Mouse (Mus musculus) erythroblast, embryonic 14.5 days (primary cell): ENCODE data around the gene Fhad1. TPM values are rescaled to one million over a fixed set of nuclear protein-coding genes. Genes with fewer than 3 reads are reported as not detected.

Experiments
- H3K27me3 ChIP-seq: 2 replicates; pipeline ENCODE4 v1.6.1; 2012; ENCODE audit warnings: inconsistent platforms; ENCODE audit not compliant: control insufficient read depth
- H3K36me3 ChIP-seq: 2 replicates; pipeline ENCODE4 v1.6.1; 2012; ENCODE audit warnings: mild to moderate bottlenecking, inconsistent platforms; ENCODE audit not compliant: control insufficient read depth
- H3K4me1 ChIP-seq: 2 replicates; pipeline ENCODE4 v1.6.1; 2012; ENCODE audit warnings: inconsistent platforms; ENCODE audit not compliant: control insufficient read depth
- H3K4me3 ChIP-seq: replicated peaks from 2 replicates; pipeline ENCODE3; 2012; ENCODE audit warnings: moderate library complexity, mild to moderate bottlenecking, inconsistent platforms
- H3K9me3 ChIP-seq: 2 replicates; pipeline ENCODE4 v1.6.1; 2012; ENCODE audit warnings: low read length, inconsistent platforms, mixed read lengths; ENCODE audit not compliant: control insufficient read depth
- GATA1 ChIP-seq: IDR thresholded peaks from 2 replicates; pipeline ENCODE4 v1.6.1; 2012; ENCODE audit warnings: low read length, inconsistent platforms, mixed read lengths
- TAL1 ChIP-seq: IDR thresholded peaks from 3 replicates; pipeline ENCODE4 v1.6.1; 2012; ENCODE audit warnings: low read length, inconsistent platforms, mixed read lengths
- polyA plus RNA-seq: library from polyadenylated mRNA; stranded (reverse); fragments of >175 nt; gene quantifications from 2 replicates; pipeline ENCODE4 v1.2.3, GENCODE M21; 2012

Gene Fhad1
- polyA plus RNA-seq, 1 experiment = not detected

DNA sequence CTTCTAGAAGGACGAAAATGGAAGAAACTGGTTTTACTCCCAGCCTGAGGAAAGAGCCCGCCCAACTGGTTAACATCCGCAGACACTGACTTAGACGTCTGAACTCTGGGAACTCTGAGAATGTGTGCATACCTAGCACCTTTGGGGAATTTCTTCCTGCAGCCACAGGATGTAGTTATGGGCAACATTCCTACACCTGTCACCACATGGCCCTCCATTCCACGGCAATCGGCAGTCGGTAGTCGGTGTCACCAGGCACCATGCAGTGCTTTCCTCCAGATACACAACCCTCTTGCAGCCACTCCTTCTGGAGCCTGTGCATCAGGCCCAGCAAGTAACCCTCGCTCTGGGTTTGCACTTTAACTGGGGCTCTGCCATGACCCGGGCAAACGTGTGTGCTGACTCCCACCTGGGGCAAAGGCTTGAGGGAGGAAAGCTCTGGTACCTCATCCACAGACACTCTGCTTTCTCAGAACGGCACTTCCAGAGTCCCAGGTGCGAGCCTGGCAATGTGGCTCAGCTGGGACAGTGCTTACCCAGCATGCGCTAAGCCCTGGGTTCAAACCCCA is 30.8 kb upstream of the Fhad1 start:
- Histone ChIP-seq H3K4me3 (no peak overlapping the region), H3K27me3 (peaks cover 9% of the 10 kb centered on the region), H3K9me3 (peaks cover 2% of the 10 kb centered on the region; the same call in 1 of the 2 replicates), H3K4me1 (peaks cover 30% of the 10 kb centered on the region), H3K36me3 (no peaks in the 10 kb centered on the region; the same call in 1 of the 2 replicates)
- no peak for TF ChIP-seq GATA1

GRCm38 (mm10) chr4:142044452-142044851 is 29.6 kb upstream of the Fhad1 start:
- TF ChIP-seq TAL1 (no peak), GATA1 (no peak)
- Histone ChIP-seq H3K27me3 (peaks cover 9% of the 10 kb centered on the region), H3K4me1 (peaks cover 32% of the 10 kb centered on the region), H3K36me3 (no peaks in the 10 kb centered on the region; the same call in 1 of the 2 replicates), H3K9me3 (no peaks in the 10 kb centered on the region), H3K4me3 (no peak overlapping the region)

- Histone ChIP-seq H3K9me3 (no peaks in the 10 kb centered on the region), H3K4me1 (peaks cover 17% of the 10 kb centered on the region), H3K4me3 (no peak overlapping the region), H3K36me3 (peaks cover 3% of the 10 kb centered on the region; the same call in 1 of the 2 replicates), H3K27me3 (peaks cover 6% of the 10 kb centered on the region; the same call in 1 of the 2 replicates)
- TF ChIP-seq TAL1 (no peak), GATA1 (no peak)
These were observed 24.9 kb upstream of the Fhad1 start for GRCm38 (mm10) chr4:142039662-142040353.

DNA sequence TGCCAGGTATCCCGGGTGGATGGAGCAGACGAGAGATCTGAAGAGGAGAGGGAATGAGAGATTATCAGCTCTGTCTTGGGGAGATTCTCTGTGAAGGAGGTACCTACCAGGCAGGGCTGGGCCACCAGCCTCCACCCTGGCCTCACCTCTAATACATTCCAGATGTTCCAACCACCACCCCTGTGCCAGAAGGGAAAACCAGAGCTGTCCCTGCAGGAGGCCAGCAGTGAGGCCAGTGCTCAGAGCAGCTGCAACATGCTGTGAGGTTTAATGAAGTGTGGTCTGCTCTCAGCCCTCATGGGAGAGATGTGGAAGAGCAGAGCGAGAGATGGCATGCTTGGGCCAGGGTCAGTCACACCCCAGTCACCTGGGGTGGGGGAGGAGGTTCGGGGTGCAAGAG is 23.0 kb upstream of the Fhad1 start:
- no peaks in the 10 kb centered on the region for H3K9me3 ChIP-seq
- H3K27me3 ChIP-seq = 0 out of 2 replicates have a peak, but pooled peaks cover 2% of the 10 kb centered on the region
- H3K4me3 ChIP-seq = no peak overlapping the region
- H3K4me1 ChIP-seq = peaks cover 17% of the 10 kb centered on the region
- peaks cover 3% of the 10 kb centered on the region; the same call in 1 of the 2 replicates for H3K36me3 ChIP-seq
- TF ChIP-seq GATA1 = no peak
- TF ChIP-seq TAL1 = no peak

DNA sequence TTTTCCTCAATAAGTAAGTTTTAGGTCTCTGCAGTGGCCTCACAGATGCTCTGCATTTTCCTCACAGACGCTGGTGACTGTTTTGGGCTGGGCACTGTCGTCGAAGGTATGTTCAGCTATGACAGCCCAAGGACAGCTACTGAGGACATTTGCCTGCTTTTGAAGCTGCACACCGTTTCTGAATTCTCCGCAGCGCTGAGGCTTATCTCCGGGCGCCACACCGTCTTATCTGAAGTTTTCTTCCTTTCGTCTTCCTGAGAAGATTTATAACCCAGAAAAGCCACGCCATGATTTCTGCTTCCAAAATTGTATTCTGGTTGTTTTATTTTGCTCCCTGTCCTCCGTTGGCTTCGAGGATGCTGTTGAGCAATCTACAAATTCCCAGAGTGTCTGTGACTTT is 13.7 kb upstream of the Fhad1 start:
- Histone ChIP-seq H3K4me3 (no peak overlapping the region), H3K36me3 (peaks cover 8% of the 10 kb centered on the region; the same call in 1 of the 2 replicates), H3K27me3 (peaks cover 17% of the 10 kb centered on the region), H3K9me3 (no peaks in the 10 kb centered on the region), H3K4me1 (peaks cover 4% of the 10 kb centered on the region)
- TF ChIP-seq TAL1 (no peak), GATA1 (no peak)

DNA sequence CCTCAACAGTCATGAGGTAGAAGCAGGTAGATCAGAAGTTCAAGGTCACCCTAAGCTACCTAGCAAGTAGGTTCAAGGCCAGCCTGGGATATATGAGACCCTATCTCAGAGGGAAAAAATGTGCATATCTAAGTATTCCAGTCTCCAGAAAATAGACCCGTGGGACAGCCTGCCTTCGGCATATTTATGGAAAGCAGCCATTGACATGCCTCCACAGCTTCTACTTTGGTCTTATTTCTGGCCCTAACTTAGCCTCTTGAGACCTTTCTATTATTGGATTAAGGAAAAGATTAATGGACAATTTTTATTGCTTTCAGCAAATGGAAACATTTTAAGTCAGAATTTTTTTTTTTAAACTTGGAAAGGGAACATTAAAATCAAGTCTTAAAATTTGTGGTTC is 12.1 kb upstream of the Fhad1 start:
- no peak for TF ChIP-seq GATA1
- no peak for TF ChIP-seq TAL1

GRCm38 (mm10) chr4:142024536-142024935 is 9.7 kb upstream of the Fhad1 start:
- TF ChIP-seq GATA1 (no peak), TAL1 (no peak)
- Histone ChIP-seq H3K27me3 (peaks cover 15% of the 10 kb centered on the region), H3K4me3 (no peak overlapping the region), H3K9me3 (no peaks in the 10 kb centered on the region), H3K4me1 (peaks cover 8% of the 10 kb centered on the region), H3K36me3 (no peaks in the 10 kb centered on the region)

More for the DNA sequence above, 12.1 kb upstream of the Fhad1 start:
- Histone ChIP-seq H3K9me3 (no peaks in the 10 kb centered on the region), H3K4me3 (no peak overlapping the region), H3K36me3 (peaks cover 8% of the 10 kb centered on the region; the same call in 1 of the 2 replicates), H3K27me3 (peaks cover 17% of the 10 kb centered on the region), H3K4me1 (peaks cover 6% of the 10 kb centered on the region)

DNA sequence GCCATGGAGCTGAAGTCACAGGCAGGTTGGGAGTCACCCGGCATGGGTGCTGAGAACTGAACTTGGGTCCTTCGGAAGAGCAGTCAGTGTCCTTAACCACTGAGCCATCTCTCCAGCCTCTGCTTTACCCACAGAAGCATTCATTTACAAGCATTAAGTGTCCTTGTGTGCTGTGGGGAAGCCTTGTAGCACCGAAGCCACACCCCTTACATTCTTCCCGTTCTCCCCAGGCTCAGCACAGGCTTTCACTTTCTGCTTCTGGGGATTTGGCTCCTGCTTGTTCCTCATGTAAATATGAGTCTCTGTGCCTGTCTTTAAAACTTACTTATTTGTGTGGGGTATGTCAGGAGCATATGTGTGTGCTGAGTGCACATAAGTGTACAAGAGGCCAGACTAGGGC is 8.3 kb upstream of the Fhad1 start:
- Histone ChIP-seq H3K4me3 (no peak overlapping the region), H3K36me3 (no peaks in the 10 kb centered on the region), H3K9me3 (no peaks in the 10 kb centered on the region), H3K4me1 (peaks cover 19% of the 10 kb centered on the region), H3K27me3 (peaks cover 13% of the 10 kb centered on the region; the same call in 1 of the 2 replicates)
- no peak for TF ChIP-seq GATA1

DNA sequence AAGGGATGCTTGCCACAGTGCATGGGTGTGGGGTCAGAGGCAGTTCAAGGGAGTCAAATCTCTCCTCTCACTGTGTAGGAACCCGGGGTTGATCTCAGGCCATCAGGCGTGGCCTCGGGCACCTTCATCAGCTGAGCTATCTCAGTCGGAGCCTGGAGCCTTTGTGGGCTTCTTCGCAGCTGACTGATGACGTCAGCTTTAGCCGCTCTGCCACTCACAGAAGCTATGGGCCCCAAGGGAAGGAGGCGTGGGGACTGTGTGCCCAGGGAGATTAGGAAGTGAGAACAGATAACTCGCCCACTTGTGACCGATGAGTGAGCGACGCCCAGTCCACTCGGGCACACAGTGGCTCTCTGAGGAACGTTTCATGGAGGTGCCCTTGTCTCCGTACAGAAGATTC is 2.8 kb upstream of the Fhad1 start:
- Histone ChIP-seq H3K27me3 (peaks cover 53% of the 10 kb centered on the region), H3K4me3 (peak overlapping the region; percentile 61), H3K9me3 (no peaks in the 10 kb centered on the region), H3K4me1 (peaks cover 51% of the 10 kb centered on the region), H3K36me3 (no peaks in the 10 kb centered on the region)
- TF ChIP-seq TAL1 (no peak), GATA1 (no peak)
